Mouse (Mus musculus): ENCODE data around the gene Cul4a. TPM values are rescaled to one million over a fixed set of nuclear protein-coding genes. Genes with fewer than 3 reads are reported as not detected.

Cul4a gene
- polyA plus RNA-seq, 1 experiment from 2014 or later, result 84.9 TPM

- Histone ChIP-seq H3K36me3 (replicated peaks) (peaks cover 43% of the 10 kb centered on the region), H3K27me3 (ENCODE audit: poor library complexity, severe bottlenecking) (no peaks in the 10 kb centered on the region), H3K9me3 (no peaks in the 10 kb centered on the region), H3K27ac (no peak overlapping the region), H3K4me1 (no peaks in the 10 kb centered on the region), H3K4me3 (no peak overlapping the region)
- WGBS, result 85% methylated on average over 1 of the region's 1 CpGs
- no peak for DNase-seq (ENCODE audit: extremely low spot score, low spot score)
Observed at GRCm38 (mm10) chr8:13188857-13189256, 83.4 kb downstream of the Cul4a start.

- H3K4me1 ChIP-seq, result peaks cover 11% of the 10 kb centered on the region
- peaks cover 31% of the 10 kb centered on the region for H3K36me3 ChIP-seq (replicated peaks)
- H3K27ac ChIP-seq, result no peak overlapping the region
- H3K9me3 ChIP-seq, result no peaks in the 10 kb centered on the region
- DNase-seq (ENCODE audit: extremely low spot score, low spot score), result no peak
- H3K4me3 ChIP-seq, result no peak overlapping the region
- 94% methylated on average over 8 of the region's 8 CpGs for WGBS
- H3K27me3 ChIP-seq (ENCODE audit: poor library complexity, severe bottlenecking), result no peaks in the 10 kb centered on the region
Observed at GRCm38 (mm10) chr8:13190235-13190634, 84.8 kb downstream of the Cul4a start.

GRCm38 (mm10) chr8:13194818-13195217 lies 89.4 kb downstream of the Cul4a start:
- Histone ChIP-seq H3K9me3 (no peaks in the 10 kb centered on the region), H3K36me3 (replicated peaks) (0 out of 2 replicates have a peak, but pooled peaks cover 3% of the 10 kb centered on the region), H3K4me3 (peak overlapping the region; percentile 20; the same call in 1 of the 2 replicates), H3K27ac (peak overlapping the region; percentile 56; the same call in 1 of the 2 replicates), H3K4me1 (peaks cover 17% of the 10 kb centered on the region), H3K27me3 (ENCODE audit: poor library complexity, severe bottlenecking) (peaks cover 20% of the 10 kb centered on the region)
- WGBS, result 19% methylated on average over 10 of the region's 10 CpGs
- no peak for DNase-seq (ENCODE audit: extremely low spot score, low spot score)

GRCm38 (mm10) chr8:13197493-13197892 lies 92.1 kb downstream of the Cul4a start:
- H3K27me3 ChIP-seq (ENCODE audit: poor library complexity, severe bottlenecking), result peaks cover 47% of the 10 kb centered on the region
- H3K27ac ChIP-seq, result no peak overlapping the region
- peaks cover 34% of the 10 kb centered on the region for H3K4me1 ChIP-seq
- H3K4me3 ChIP-seq, result no peak overlapping the region
- 87% methylated on average over 5 of the region's 5 CpGs for WGBS
- no peaks in the 10 kb centered on the region for H3K9me3 ChIP-seq
- no peaks in the 10 kb centered on the region for H3K36me3 ChIP-seq (replicated peaks)
- DNase-seq (ENCODE audit: extremely low spot score, low spot score), result no peak

MicroRNA genes within 50 kb of the gene (microRNA counts, 519-probe panel; counts per million panel counts)
- microRNA mmu-miR-1968, result 341 counts per million, percentile 65 among the panel's probes with 10 or more counts

Small RNA genes within 50 kb of the gene (microRNA-seq; reads per million reads assigned to microRNA genes)
- gene Mir1968 (28.7 reads per million, percentile 35 among the genes with 10 or more reads in this experiment), gene Mir7065 (not detected)

Other genes with a start within 250 kb of the Cul4a start
- gene Mcf2l, start 231.8 kb upstream of the Cul4a start, polyA plus RNA-seq (2016; fragmentation: Nextera tagmentation; extraction: Ambion mirVana), result 26.3 and 32.5 TPM in 2 replicates
- gene F7, start 79.6 kb upstream of the Cul4a start, polyA plus RNA-seq (2016; fragmentation: Nextera tagmentation; extraction: Ambion mirVana), result 0.07 TPM in 1 of 2 replicates, not detected in the other
- gene F10, start 68.3 kb upstream of the Cul4a start, polyA plus RNA-seq (2016; fragmentation: Nextera tagmentation; extraction: Ambion mirVana), result 0.47 and 0.76 TPM in 2 replicates
- 0.31 and 0.33 TPM in 2 replicates for gene Proz, start 44.7 kb upstream of the Cul4a start, polyA plus RNA-seq (2016; fragmentation: Nextera tagmentation; extraction: Ambion mirVana)
- 58.5 and 62.0 TPM in 2 replicates for gene Pcid2, start 162 bp upstream of the Cul4a start, polyA plus RNA-seq (2016; fragmentation: Nextera tagmentation; extraction: Ambion mirVana)
- 182 and 190 TPM in 2 replicates for gene Lamp1, start 53.5 kb downstream of the Cul4a start, polyA plus RNA-seq (2016; fragmentation: Nextera tagmentation; extraction: Ambion mirVana)
- gene Grtp1, start 95.0 kb downstream of the Cul4a start, polyA plus RNA-seq (2016; fragmentation: Nextera tagmentation; extraction: Ambion mirVana), result 19.5 and 21.5 TPM in 2 replicates
- 0.16 TPM in 1 of 2 replicates, not detected in the other for gene Adprhl1, start 148.5 kb downstream of the Cul4a start, polyA plus RNA-seq (2016; fragmentation: Nextera tagmentation; extraction: Ambion mirVana)
- gene Dcun1d2, start 182.5 kb downstream of the Cul4a start, polyA plus RNA-seq (2016; fragmentation: Nextera tagmentation; extraction: Ambion mirVana), result 24.6 and 26.9 TPM in 2 replicates
- gene Tmco3, start 182.6 kb downstream of the Cul4a start, polyA plus RNA-seq (2016; fragmentation: Nextera tagmentation; extraction: Ambion mirVana), result 34.0 and 34.5 TPM in 2 replicates
- gene Tfdp1, start 233.1 kb downstream of the Cul4a start, polyA plus RNA-seq (2016; fragmentation: Nextera tagmentation; extraction: Ambion mirVana), result 208 and 215 TPM in 2 replicates

Data from forebrain, embryonic 10.5 days (tissue).